Mouse (Mus musculus) forebrain, embryonic 13.5 days (tissue): ENCODE measurements at regions not wholly inside any gene's neighbourhood (a gene's known extent, or its start where the extent isn't known, plus 50 kb on each side); places are given as distances from the start of the nearest gene placed in this dataset.
A peak's percentile ranks its signal among the peaks of the same experiment; 100 is the strongest.

ENCODE experiments used
- ATAC-seq: fragments of 200-750 bp; cut with Nextera tagmentation; 2 replicates; pipeline ENCODE4 v1.8.0; 2017
- H3K27ac ChIP-seq: fragments of 300-500 bp; sonication (generic); 2 replicates; pipeline ENCODE4 v1.5.1; 2015; ENCODE audit warnings: inconsistent platforms, mild to moderate bottlenecking, moderate library complexity
- H3K27me3 ChIP-seq: fragments of 300-500 bp; sonication (generic); 2 replicates; pipeline ENCODE4 v1.6.1; 2015; ENCODE audit warnings: mild to moderate bottlenecking, inconsistent platforms
- H3K36me3 ChIP-seq: fragments of 300-500 bp; sonication (generic); 2 replicates; pipeline ENCODE4 v1.6.1; 2015; ENCODE audit warnings: mild to moderate bottlenecking, inconsistent platforms; ENCODE audit not compliant: poor library complexity, severe bottlenecking
- H3K4me1 ChIP-seq: fragments of 300-500 bp; sonication (generic); 2 replicates; pipeline ENCODE4 v1.6.1; 2015; ENCODE audit warnings: inconsistent platforms
- H3K4me2 ChIP-seq: fragments of 300-500 bp; sonication (generic); 2 replicates; pipeline ENCODE4 v1.6.1; 2015; ENCODE audit warnings: inconsistent platforms, mild to moderate bottlenecking, moderate library complexity
- H3K4me3 ChIP-seq: fragments of 300-500 bp; sonication (generic); 2 replicates; pipeline ENCODE4 v1.5.1; 2015; ENCODE audit warnings: mild to moderate bottlenecking, inconsistent platforms
- H3K9ac ChIP-seq: fragments of 300-500 bp; sonication (generic); 2 replicates; pipeline ENCODE4 v1.6.1; 2015; ENCODE audit warnings: mild to moderate bottlenecking, inconsistent platforms
- H3K9me3 ChIP-seq: fragments of 300-500 bp; sonication (generic); replicated peaks from 2 replicates; pipeline ENCODE4 v1.6.1; 2016; ENCODE audit warnings: inconsistent platforms
- WGBS: fragments of 180-500 bp; shearing (Covaris S2); methylation state at CpG from one replicate; pipeline ENCODE4 v1.1.7; 2015; 5-methylcytosine and 5-hydroxymethylcytosine counted together

GRCm38 (mm10) chr12:16260501-16260900, 350.3 kb downstream of the Lpin1 start:
- Histone ChIP-seq H3K4me3 (no peak overlapping the region), H3K9ac (no peak overlapping the region), H3K4me1 (peaks cover 9% of the 10 kb centered on the region), H3K9me3 (no peaks in the 10 kb centered on the region), H3K27me3 (no peaks in the 10 kb centered on the region), H3K27ac (no peak overlapping the region), H3K4me2 (no peak overlapping the region), H3K36me3 (no peaks in the 10 kb centered on the region)
- no peak for ATAC-seq
- WGBS: 76% methylated on average over 2 of the region's 2 CpGs

- WGBS: 71% methylated on average over 1 of the region's 1 CpGs
These were observed 360.1 kb downstream of the Lpin1 start for GRCm38 (mm10) chr12:16250621-16251020.

GRCm38 (mm10) chr12:16250096-16250495, 360.7 kb downstream of the Lpin1 start:
- 95% methylated on average over 5 of the region's 5 CpGs for WGBS

More at GRCm38 (mm10) chr12:16250621-16251020, 360.1 kb downstream of the Lpin1 start:
- no peak overlapping the region for H3K27ac ChIP-seq
- no peak overlapping the region for H3K4me3 ChIP-seq
- no peaks in the 10 kb centered on the region for H3K4me1 ChIP-seq
- H3K27me3 ChIP-seq: no peaks in the 10 kb centered on the region
- no peak for ATAC-seq
- H3K36me3 ChIP-seq: no peaks in the 10 kb centered on the region
- no peak overlapping the region for H3K9ac ChIP-seq
- no peak overlapping the region for H3K4me2 ChIP-seq
- H3K9me3 ChIP-seq: no peaks in the 10 kb centered on the region

GRCm38 (mm10) chr12:16239792-16240191, 371.0 kb downstream of the Lpin1 start:
- no peak overlapping the region for H3K27ac ChIP-seq
- H3K4me3 ChIP-seq: no peak overlapping the region
- ATAC-seq: no peak
- H3K36me3 ChIP-seq: no peaks in the 10 kb centered on the region
- H3K4me2 ChIP-seq: no peak overlapping the region
- no peaks in the 10 kb centered on the region for H3K4me1 ChIP-seq
- H3K9me3 ChIP-seq: no peaks in the 10 kb centered on the region
- H3K9ac ChIP-seq: no peak overlapping the region
- no peaks in the 10 kb centered on the region for H3K27me3 ChIP-seq
- WGBS: 87% methylated on average over 5 of the region's 5 CpGs

More at GRCm38 (mm10) chr12:16250096-16250495, 360.7 kb downstream of the Lpin1 start:
- Histone ChIP-seq H3K27me3 (no peaks in the 10 kb centered on the region), H3K27ac (no peak overlapping the region), H3K4me3 (no peak overlapping the region), H3K9ac (no peak overlapping the region), H3K4me2 (no peak overlapping the region), H3K9me3 (no peaks in the 10 kb centered on the region), H3K36me3 (no peaks in the 10 kb centered on the region), H3K4me1 (no peaks in the 10 kb centered on the region)
- no peak for ATAC-seq

GRCm38 (mm10) chr12:16237498-16237897, 373.3 kb downstream of the Lpin1 start:
- 91% methylated on average over 5 of the region's 5 CpGs for WGBS
- Histone ChIP-seq H3K4me2 (no peak overlapping the region), H3K9me3 (no peaks in the 10 kb centered on the region), H3K27ac (no peak overlapping the region), H3K36me3 (no peaks in the 10 kb centered on the region), H3K9ac (no peak overlapping the region), H3K4me1 (no peaks in the 10 kb centered on the region), H3K4me3 (no peak overlapping the region), H3K27me3 (no peaks in the 10 kb centered on the region)
- no peak for ATAC-seq

GRCm38 (mm10) chr12:16233559-16233958, 377.2 kb downstream of the Lpin1 start:
- Histone ChIP-seq H3K9ac (no peak overlapping the region), H3K4me2 (no peak overlapping the region), H3K4me3 (no peak overlapping the region), H3K4me1 (no peaks in the 10 kb centered on the region), H3K36me3 (no peaks in the 10 kb centered on the region), H3K9me3 (no peaks in the 10 kb centered on the region), H3K27ac (no peak overlapping the region), H3K27me3 (no peaks in the 10 kb centered on the region)
- WGBS: 87% methylated on average over 3 of the region's 3 CpGs
- ATAC-seq: no peak

GRCm38 (mm10) chr12:16232828-16233227, 377.9 kb downstream of the Lpin1 start:
- H3K9ac ChIP-seq: no peak overlapping the region
- H3K27ac ChIP-seq: no peak overlapping the region
- no peaks in the 10 kb centered on the region for H3K27me3 ChIP-seq
- no peak overlapping the region for H3K4me3 ChIP-seq
- 90% methylated on average over 8 of the region's 8 CpGs for WGBS
- H3K36me3 ChIP-seq: no peaks in the 10 kb centered on the region
- H3K4me2 ChIP-seq: no peak overlapping the region
- no peaks in the 10 kb centered on the region for H3K4me1 ChIP-seq
- no peak for ATAC-seq
- no peaks in the 10 kb centered on the region for H3K9me3 ChIP-seq

GRCm38 (mm10) chr12:16232051-16232450, 378.7 kb downstream of the Lpin1 start:
- Histone ChIP-seq H3K27me3 (no peaks in the 10 kb centered on the region), H3K27ac (no peak overlapping the region), H3K4me1 (no peaks in the 10 kb centered on the region), H3K4me2 (no peak overlapping the region), H3K9ac (no peak overlapping the region), H3K4me3 (no peak overlapping the region), H3K9me3 (no peaks in the 10 kb centered on the region), H3K36me3 (no peaks in the 10 kb centered on the region)
- WGBS: 51% methylated on average over 2 of the region's 2 CpGs
- ATAC-seq: no peak

- Histone ChIP-seq H3K4me3 (no peak overlapping the region), H3K27me3 (no peaks in the 10 kb centered on the region), H3K4me1 (no peaks in the 10 kb centered on the region), H3K27ac (no peak overlapping the region), H3K4me2 (no peak overlapping the region), H3K36me3 (no peaks in the 10 kb centered on the region), H3K9me3 (no peaks in the 10 kb centered on the region), H3K9ac (no peak overlapping the region)
- WGBS: 89% methylated on average over 2 of the region's 2 CpGs
- ATAC-seq: no peak
These were observed 379.7 kb downstream of the Lpin1 start for GRCm38 (mm10) chr12:16231093-16231492.

- Histone ChIP-seq H3K4me3 (no peak overlapping the region), H3K9ac (no peak overlapping the region), H3K27me3 (no peaks in the 10 kb centered on the region), H3K4me2 (no peak overlapping the region), H3K9me3 (no peaks in the 10 kb centered on the region), H3K36me3 (no peaks in the 10 kb centered on the region), H3K27ac (no peak overlapping the region), H3K4me1 (peaks cover 11% of the 10 kb centered on the region)
- ATAC-seq: no peak
- WGBS: 93% methylated on average over 2 of the region's 2 CpGs
These were observed 385.3 kb downstream of the Lpin1 start for GRCm38 (mm10) chr12:16225428-16225827.

GRCm38 (mm10) chr12:16222836-16223450, 387.8 kb downstream of the Lpin1 start:
- Histone ChIP-seq H3K27ac (no peak overlapping the region), H3K4me2 (no peak overlapping the region), H3K4me3 (no peak overlapping the region), H3K4me1 (peaks cover 11% of the 10 kb centered on the region), H3K9me3 (no peaks in the 10 kb centered on the region), H3K36me3 (no peaks in the 10 kb centered on the region), H3K9ac (no peak overlapping the region), H3K27me3 (no peaks in the 10 kb centered on the region)
- 31% methylated on average over 9 of the region's 9 CpGs for WGBS
- peak; percentile 87 for ATAC-seq

GRCm38 (mm10) chr12:16222205-16222604, 388.6 kb downstream of the Lpin1 start:
- no peak overlapping the region for H3K4me2 ChIP-seq
- H3K9me3 ChIP-seq: no peaks in the 10 kb centered on the region
- no peaks in the 10 kb centered on the region for H3K27me3 ChIP-seq
- peaks cover 11% of the 10 kb centered on the region for H3K4me1 ChIP-seq
- no peak overlapping the region for H3K9ac ChIP-seq
- no peak overlapping the region for H3K27ac ChIP-seq
- 0 out of 2 replicates have a peak, but pooled peaks have one; percentile 7 for ATAC-seq
- H3K4me3 ChIP-seq: no peak overlapping the region
- H3K36me3 ChIP-seq: no peaks in the 10 kb centered on the region

- Histone ChIP-seq H3K27me3 (no peaks in the 10 kb centered on the region), H3K27ac (no peak overlapping the region), H3K4me3 (no peak overlapping the region), H3K36me3 (no peaks in the 10 kb centered on the region), H3K9me3 (no peaks in the 10 kb centered on the region), H3K4me1 (peaks cover 11% of the 10 kb centered on the region), H3K9ac (no peak overlapping the region), H3K4me2 (no peak overlapping the region)
- ATAC-seq: no peak
- WGBS: 95% methylated on average over 1 of the region's 1 CpGs
These were observed 389.6 kb downstream of the Lpin1 start for GRCm38 (mm10) chr12:16221142-16221541.
